Mouse (Mus musculus) kidney, adult 8-10 months (tissue): ENCODE results near the gene 4933402D24Rik.

Experiments
- DNase-seq, 2 experiments: peaks; one replicate each; pipeline ENCODE4 v3.0.0; 2022

The 4933402D24Rik gene

GRCm38 (mm10) chr1:63769167-63769566, at the start of gene 4933402D24Rik:
Gene 4933402D24Rik, minus strand, starts transcription at chr1:63769267.
- no peak for DNase-seq

DNA sequence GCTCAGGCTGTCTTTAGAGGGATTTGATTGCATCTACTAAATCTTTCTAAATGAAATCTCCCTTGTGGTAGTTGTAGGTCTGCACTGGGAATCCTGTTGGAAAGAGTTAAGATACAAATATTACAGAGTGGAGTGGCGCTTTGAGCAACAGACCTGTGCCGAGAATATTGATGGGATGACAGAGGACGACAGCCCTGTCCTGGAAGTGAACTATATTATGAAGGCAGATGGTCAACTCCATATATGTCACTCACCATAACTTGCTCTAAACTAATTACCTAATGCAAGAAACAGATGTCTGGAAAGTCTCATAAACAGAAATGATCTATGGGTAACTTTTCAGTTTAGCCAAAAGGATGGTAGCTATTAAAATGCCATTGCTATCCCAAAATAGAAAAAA, 39.5 kb upstream of the 4933402D24Rik start:
- no peak for DNase-seq

GRCm38 (mm10) chr1:63805095-63805494, 36.0 kb upstream of the 4933402D24Rik start:
- DNase-seq, result no peak

DNA sequence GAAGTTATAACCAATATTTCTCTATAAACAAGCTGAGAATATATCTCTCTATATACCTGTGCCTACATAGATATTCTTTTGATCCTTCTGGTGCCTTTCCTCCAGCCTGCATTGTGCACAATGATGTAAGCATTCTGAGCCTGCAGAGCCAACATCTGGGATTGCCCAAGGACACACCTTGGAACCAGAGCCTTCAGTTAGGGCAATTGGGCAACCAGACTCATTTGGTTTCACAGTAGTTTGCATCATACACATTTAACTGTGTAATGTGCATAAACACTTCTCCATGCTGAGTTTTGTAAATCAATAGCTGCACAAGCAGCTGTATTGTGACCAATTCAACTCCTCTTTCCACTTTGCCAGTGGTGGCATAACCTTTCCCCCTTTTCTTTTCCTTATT, 25.3 kb upstream of the 4933402D24Rik start:
- DNase-seq, result no peak

DNA sequence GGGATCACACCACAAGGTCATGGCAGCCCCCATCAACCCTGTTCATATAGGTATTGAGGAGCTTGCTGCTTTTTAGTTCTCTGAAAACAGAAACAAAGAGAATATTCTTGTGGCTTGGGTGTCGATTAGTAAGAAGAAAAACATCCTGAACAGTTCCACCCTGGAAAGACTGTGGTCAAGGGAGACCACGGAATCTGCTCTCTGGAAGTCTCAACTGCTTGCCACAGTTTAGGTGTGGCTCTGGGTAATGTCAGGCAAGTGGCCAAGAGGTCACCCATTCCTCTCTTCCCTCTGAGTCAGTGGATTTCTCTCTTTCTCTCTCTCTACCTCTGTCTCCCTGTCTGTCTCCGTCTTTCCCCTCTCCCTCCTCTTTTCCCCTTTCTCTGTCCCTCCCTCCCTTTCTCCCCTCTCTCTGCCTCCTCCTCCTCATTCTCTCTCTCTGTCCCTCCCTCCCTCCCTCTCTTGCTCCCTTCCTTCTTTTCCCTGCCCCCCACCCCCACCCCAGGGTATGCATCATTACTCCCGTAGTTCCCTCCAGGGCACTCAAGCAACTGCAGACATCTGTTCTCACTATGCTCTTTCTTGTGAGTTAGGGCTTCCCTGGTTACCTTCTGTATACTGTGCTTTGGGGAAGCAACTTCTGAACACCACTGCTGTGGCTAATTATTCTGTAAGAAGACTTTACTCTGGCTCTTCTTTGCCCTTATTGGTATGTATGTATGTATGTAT, 8.0 kb upstream of the 4933402D24Rik start:
- no peak for DNase-seq

- DNase-seq, result no peak
Observed at GRCm38 (mm10) chr1:63776396-63776795, 7.3 kb upstream of the 4933402D24Rik start.

- no peak for DNase-seq
Observed at GRCm38 (mm10) chr1:63770309-63770708, 1.2 kb upstream of the 4933402D24Rik start.

DNA sequence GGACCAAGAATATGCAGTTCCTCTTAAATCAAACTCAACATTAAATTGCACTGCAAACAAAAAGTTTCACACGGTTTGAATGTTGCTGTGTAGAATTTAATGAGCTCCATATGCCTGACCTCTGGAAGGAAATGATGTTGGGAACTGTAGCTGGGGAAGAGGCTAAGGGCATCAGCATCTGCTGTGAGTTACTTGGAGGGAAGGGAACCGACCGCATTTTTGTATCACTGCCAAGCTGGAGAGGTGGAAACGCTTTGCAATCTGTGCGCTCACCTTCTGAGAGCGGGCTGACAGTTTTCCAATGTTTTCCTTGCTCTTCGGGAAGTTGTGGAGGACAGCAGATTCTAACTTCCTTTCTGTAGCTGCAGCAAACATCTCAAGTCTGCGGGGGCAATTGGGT, 955 bp downstream of the 4933402D24Rik start:
- no peak for DNase-seq

DNA sequence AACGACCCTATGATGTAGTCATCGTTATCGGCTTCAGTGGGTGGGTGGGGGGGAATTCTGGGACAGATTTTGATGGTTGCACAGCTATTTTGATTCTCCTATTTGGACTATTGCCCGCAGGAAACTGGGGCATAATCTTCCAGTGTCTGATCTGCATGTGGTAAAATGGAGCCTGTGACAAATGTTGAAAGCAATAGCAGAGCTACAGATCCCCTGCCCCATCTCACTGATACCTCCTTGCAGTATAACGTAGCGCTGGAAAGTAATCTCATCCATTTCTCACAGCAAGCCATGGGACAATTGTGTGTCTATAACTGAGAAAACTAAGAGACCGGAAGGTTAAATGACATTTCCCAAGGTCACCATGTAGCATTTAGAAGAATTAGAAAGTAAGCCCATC, 4.7 kb downstream of the 4933402D24Rik start:
- DNase-seq, result no peak

GRCm38 (mm10) chr1:63763881-63764386, 5.1 kb downstream of the 4933402D24Rik start:
- no peak for DNase-seq

- DNase-seq, result peak; percentile 1 to 18
Observed at GRCm38 (mm10) chr1:63763212-63763694, 5.8 kb downstream of the 4933402D24Rik start.

DNA sequence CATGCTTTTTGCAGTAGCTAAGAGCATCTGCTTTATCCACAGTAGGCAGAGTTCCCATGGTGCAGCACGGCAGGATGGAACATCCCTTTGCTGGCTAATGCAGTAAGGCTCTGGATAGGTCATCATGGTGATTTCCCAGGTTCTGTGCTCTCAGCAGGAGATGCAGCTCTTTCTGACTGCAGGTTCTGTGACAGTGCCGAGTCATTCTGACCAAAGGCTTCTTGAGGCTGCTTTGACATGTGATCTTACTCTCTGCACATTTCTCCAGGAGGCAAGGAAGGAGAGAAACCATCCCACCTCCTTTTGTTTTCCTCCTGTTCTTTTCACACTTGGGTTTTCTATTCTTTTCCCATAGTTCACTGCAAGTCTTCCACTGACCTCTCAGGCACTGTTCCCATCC, 13.1 kb downstream of the 4933402D24Rik start:
- DNase-seq, result no peak

GRCm38 (mm10) chr1:63730240-63730771, 38.8 kb downstream of the 4933402D24Rik start, which contains the start of the genes Mdh1b and Fastkd2:
Gene Mdh1b, minus strand, starts transcription at chr1:63730318.
Gene Fastkd2, plus strand, starts transcription at chr1:63730614.
- DNase-seq, result peak; percentile 88 to 91

DNA sequence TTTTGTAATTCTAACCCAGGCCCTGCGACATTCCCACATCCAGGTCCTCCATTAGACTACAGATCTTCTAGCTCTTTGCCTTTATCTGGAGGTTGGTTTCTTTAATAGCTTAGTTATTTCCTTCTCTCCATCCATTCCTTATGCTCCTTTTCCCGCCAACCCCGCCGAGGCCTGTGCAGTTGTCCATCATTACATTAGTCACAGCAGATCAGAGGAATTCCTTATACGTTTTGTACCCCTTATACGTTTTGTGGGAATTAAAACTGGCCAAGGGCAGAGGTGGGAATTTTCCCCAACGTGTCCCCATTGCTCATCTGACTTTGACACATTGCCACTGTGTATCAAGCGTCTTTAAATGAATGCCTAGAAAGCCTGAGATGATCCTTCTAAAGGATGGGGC, 39.3 kb downstream of the 4933402D24Rik start:
- no peak for DNase-seq

DNA sequence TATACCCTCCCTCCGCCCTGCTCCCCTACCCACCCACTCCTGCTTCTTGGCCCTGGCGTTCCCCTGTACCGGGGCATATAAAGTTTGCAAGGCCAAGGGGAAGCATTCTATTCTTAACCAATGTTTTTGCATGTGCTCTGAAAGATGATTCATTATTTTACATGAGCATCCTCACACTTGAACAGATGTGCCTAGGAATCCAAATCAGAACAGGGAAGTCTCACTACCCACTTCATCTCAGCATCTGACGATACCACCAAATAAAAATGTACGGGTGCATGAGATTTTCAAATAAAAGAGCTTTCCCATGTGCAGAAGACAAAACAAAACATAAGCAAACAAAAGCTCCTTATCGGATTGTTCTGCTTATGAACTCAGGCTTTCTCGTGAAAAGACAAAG, 48.9 kb downstream of the 4933402D24Rik start:
- no peak for DNase-seq

GRCm38 (mm10) chr1:63708876-63709275, 60.2 kb downstream of the 4933402D24Rik start:
- DNase-seq, result no peak

DNA sequence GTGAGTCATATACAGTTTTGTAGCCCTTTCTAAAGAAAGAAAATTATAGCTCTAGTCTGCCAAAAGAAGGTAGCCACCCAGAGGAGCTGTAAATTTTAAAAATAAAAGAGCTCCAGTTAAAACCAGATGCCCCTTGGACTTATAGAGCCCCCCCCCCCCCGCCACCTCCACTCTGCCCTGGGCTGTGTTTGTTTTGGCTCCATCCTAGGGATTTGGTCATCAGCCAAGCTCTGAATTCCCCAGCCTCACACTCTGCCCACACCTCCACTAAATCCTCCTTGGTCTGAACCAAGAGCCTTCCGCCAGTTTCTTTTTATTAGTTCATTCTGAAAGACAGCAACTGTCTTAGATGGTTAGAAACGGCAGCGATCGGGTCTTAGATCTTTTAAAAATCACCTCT, 63.3 kb downstream of the 4933402D24Rik start:
- peak in 1 of 2 experiments; percentile 2 for DNase-seq
